ENCODE assay signal across 7 mouse cellular contexts in the genomic region with DNA sequence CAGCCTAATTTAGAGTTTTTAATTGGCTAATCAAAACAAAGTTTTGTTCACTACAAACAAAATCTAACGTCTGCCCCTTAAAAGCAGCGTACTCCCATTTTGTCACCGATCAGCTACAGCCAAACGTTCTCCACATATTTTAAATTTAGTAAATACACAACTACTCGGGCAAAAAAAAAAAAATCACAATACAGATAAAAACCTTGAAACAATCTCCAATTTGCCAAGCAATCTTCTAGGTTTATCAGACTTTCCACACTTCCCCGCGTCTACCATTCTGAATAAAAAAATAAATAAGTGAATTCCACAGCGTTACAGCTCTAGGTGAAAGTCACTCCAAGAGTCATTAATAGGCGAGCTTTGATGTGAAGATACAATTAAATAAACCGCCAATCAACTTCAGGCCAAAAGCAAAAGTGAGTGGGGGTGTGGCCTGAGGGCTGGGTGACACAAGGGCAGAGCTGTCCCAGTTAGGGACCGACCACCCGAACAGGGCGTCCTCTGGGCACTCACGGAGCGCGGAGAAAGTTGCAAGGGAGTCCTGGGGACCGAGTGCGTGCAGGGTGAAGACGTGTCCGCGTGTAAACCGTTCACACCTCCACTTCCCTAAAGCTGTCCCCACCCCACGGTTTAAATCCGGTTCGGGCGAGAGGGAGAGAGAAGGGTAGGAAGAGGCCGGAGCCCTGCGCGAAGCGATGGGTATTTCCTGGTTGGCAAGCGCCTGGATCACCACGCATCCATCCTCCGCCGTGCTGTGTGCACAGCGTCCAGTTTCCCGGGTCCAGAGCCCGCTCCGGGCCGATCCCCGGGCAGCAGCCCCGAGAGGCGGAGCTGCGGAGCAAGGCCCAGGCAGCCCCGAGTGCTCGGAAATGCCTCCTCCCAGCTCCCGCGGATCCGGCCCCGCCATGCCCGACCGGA. TPM values are rescaled to one million over a fixed set of nuclear protein-coding genes. Genes with fewer than 3 reads are reported as not detected.
DNase-seq lines count a peak whose midpoint lies in the region; ATAC-seq and TF ChIP-seq lines count a peak whose summit lies in the region.

No protein-coding gene starts in this region.

- peak; percentile 83 to 93 for DNase-seq in adrenal gland, adult (ENCODE audit: inconsistent age in 2 of 2, low spot score in 1 of 2)
- peak; percentile 14 to 46 for DNase-seq in gastrocnemius, adult 8-10 months (ENCODE audit: low spot score in 2 of 2)
- peak; percentile 84 for DNase-seq in induced T-regulatory cell, adult 2 months (ENCODE audit: low read depth)
- DNase-seq in left cerebral cortex, adult 9 months (ENCODE audit: low spot score in 2 of 2): peak; percentile 16 to 43
- peak; percentile 61 for DNase-seq in right cerebral cortex, postnatal 4 days

- H3K4me3 ChIP-seq in cortical plate, adult 2 months (ENCODE audit: insufficient read depth, low read length): peak overlapping the region; percentile 90

- no peak for TF ChIP-seq POLR2A in cortical plate, adult 2 months (IDR thresholded peaks at IDR 0.05; ENCODE audit: extremely low read depth, insufficient read depth, low read length)

- peak overlapping the region; percentile 92; the same call in 1 of the 2 replicates for H3K27ac ChIP-seq in cortical plate, adult 2 months (ENCODE audit: insufficient read depth, low read length)

- no peak for TF ChIP-seq CTCF in cortical plate, adult 2 months (IDR thresholded peaks at IDR 0.05; ENCODE audit: extremely low read depth, insufficient read depth, low read length)

- peaks cover 3% of the 10 kb centered on the region; the same call in 1 of the 2 replicates for H3K4me1 ChIP-seq in cortical plate, adult 2 months (ENCODE audit: control insufficient read depth, insufficient read depth, low read length)

- ATAC-seq in megakaryocyte progenitor cell, adult 5-6 weeks (replicated peaks; ENCODE audit: poor library complexity): peak; percentile 59

RNA-seq across cellular contexts. Expression of a gene that starts 0.8 kb away (rescaled TPM):
- polyA plus RNA-seq in cortical plate, adult 2 months (2012; rRNA removed): 89.0 and 90.5 TPM in 2 replicates
- total RNA-seq in gastrocnemius, adult 8-10 months (2022): 10 to 100 TPM; 57.3 to 70.7 (median 66.5) TPM
- 167 and 198 TPM in 2 replicates for total RNA-seq in megakaryocyte progenitor cell, adult 5-6 weeks (2015)
- 280 and 301 TPM in 2 replicates for total RNA-seq in megakaryocyte progenitor cell, adult 5-6 weeks (2017)

RNA-seq across cellular contexts. Expression of a gene that starts 56.3 kb away (rescaled TPM):
- polyA plus RNA-seq in cortical plate, adult 2 months (2012; rRNA removed): 0.45 and 0.67 TPM in 2 replicates
- under 1 TPM in 1 of 4 experiments, not detected in 3; 0.07 TPM for total RNA-seq in gastrocnemius, adult 8-10 months (2022)
- total RNA-seq in megakaryocyte progenitor cell, adult 5-6 weeks (2015): 0.05 TPM in 1 of 2 replicates, not detected in the other
- total RNA-seq in megakaryocyte progenitor cell, adult 5-6 weeks (2017): not detected in 2 replicates

Comparison
In these comparisons a context has a peak if more than half of its experiments do, and no peak if none do; other contexts are left out.
1. Peak in every context shown above with its lines: DNase-seq, ATAC-seq, H3K4me3 ChIP-seq and H3K27ac ChIP-seq.
2. DNase-seq: peak in every context shown above with its lines; median percentile 88 in adrenal gland, adult; 84 in induced T-regulatory cell, adult 2 months; 61 in right cerebral cortex, postnatal 4 days; 30 in gastrocnemius, adult 8-10 months; 30 in left cerebral cortex, adult 9 months.